Mouse (Mus musculus) stomach, postnatal 0 days (tissue): ENCODE data around the gene Creld1. TPM values are rescaled to one million over a fixed set of nuclear protein-coding genes. Genes with fewer than 3 reads are reported as not detected.

Experiments used
- ATAC-seq: fragments of 200-750 bp; cut with Nextera tagmentation; 2 replicates; pipeline ENCODE4 v1.8.0; 2017; ENCODE audit not compliant: low FRiP score, low TSS enrichment
- DNase-seq: peaks from one replicate; pipeline ENCODE4 v3.0.0-alpha.2; 2016; ENCODE audit warnings: low spot score
- H3K27ac ChIP-seq: fragments of 300-500 bp; sonication (generic); replicated peaks from 2 replicates; pipeline ENCODE4 v1.5.1; 2014; ENCODE audit warnings: mild to moderate bottlenecking, control low read depth
- H3K27me3 ChIP-seq: fragments of 300-500 bp; sonication (generic); 2 replicates; pipeline ENCODE4 v1.6.1; 2014; ENCODE audit warnings: low read length; ENCODE audit not compliant: control insufficient read depth, insufficient read depth
- H3K36me3 ChIP-seq: fragments of 300-500 bp; sonication (generic); 2 replicates; pipeline ENCODE4 v1.6.1; 2014; ENCODE audit warnings: low read length, mixed read lengths; ENCODE audit not compliant: control insufficient read depth, insufficient read depth
- H3K4me1 ChIP-seq: fragments of 300-500 bp; sonication (generic); replicated peaks from 2 replicates; pipeline ENCODE4 v1.6.1; 2014; ENCODE audit warnings: antibody characterized with exemption; ENCODE audit not compliant: control insufficient read depth, insufficient read depth
- H3K4me2 ChIP-seq: fragments of 300-500 bp; sonication (generic); replicated peaks from 2 replicates; pipeline ENCODE4 v1.6.1; 2014; ENCODE audit warnings: low read depth, mild to moderate bottlenecking, control low read depth, moderate library complexity
- H3K4me3 ChIP-seq: fragments of 300-500 bp; sonication (generic); 2 replicates; pipeline ENCODE4 v1.5.1; 2014; ENCODE audit warnings: low read depth, low read length, control low read depth
- H3K9ac ChIP-seq: fragments of 300-500 bp; sonication (generic); 2 replicates; pipeline ENCODE4 v1.6.1; 2014; ENCODE audit warnings: mild to moderate bottlenecking, low read length, control low read depth, mixed read lengths
- H3K9me3 ChIP-seq: fragments of 300-500 bp; sonication (generic); 2 replicates; pipeline ENCODE4 v1.6.1; 2016; ENCODE audit warnings: low read length; ENCODE audit not compliant: control insufficient read depth
- CTCF ChIP-seq: IDR thresholded peaks from 2 replicates; pipeline ENCODE4 v1.5.1; 2016; ENCODE audit warnings: antibody characterized with exemption, low read depth, mild to moderate bottlenecking, moderate library complexity
- EP300 ChIP-seq: optimal IDR thresholded peaks from 2 replicates; pipeline ENCODE3; 2016; ENCODE audit warnings: antibody characterized with exemption
- WGBS: fragments of 180-500 bp; shearing (Covaris S2); extraction: QIAGEN DNeasy Blood & Tissue Kit; methylation state at CpG from one replicate; pipeline ENCODE4 v1.1.7; 2014; 5-methylcytosine and 5-hydroxymethylcytosine counted together
- polyA plus RNA-seq: library from polyadenylated mRNA; unstranded; fragments of >200 nt; fragmentation: Nextera tagmentation; extraction: Ambion mirVana; gene quantifications from 2 replicates; pipeline ENCODE4 v1.2.1, GENCODE M21; 2015

Creld1 gene
- polyA plus RNA-seq, 1 experiment from 2014 or later: 11.1 TPM

- 20% methylated on average over 11 of the region's 12 CpGs for WGBS
- peak; percentile 79 for ATAC-seq
- Histone ChIP-seq H3K27ac (peak within 1 kb of the TSS; percentile 94), H3K36me3 (no peaks in the 10 kb centered on the region), H3K9me3 (no peaks in the 10 kb centered on the region), H3K4me3 (peak within 1 kb of the TSS; percentile 44), H3K27me3 (no peaks in the 10 kb centered on the region), H3K9ac (peak within 1 kb of the TSS; percentile 73), H3K4me1 (peaks cover 8% of the 10 kb centered on the region), H3K4me2 (peak within 1 kb of the TSS; percentile 74)
- no peak for TF ChIP-seq EP300
- no peak for TF ChIP-seq CTCF
- DNase-seq: peak; percentile 91
Observed at GRCm38 (mm10) chr6:113471297-113471936, 11.7 kb upstream of the Creld1 start, which contains the start of gene Il17rc. Gene Il17rc, plus strand, starts transcription at chr6:113471427.

- WGBS: 43% methylated on average over 10 of the region's 10 CpGs
- H3K9ac ChIP-seq: peak overlapping the region; percentile 73
- peak; percentile 58 for TF ChIP-seq CTCF
- no peak for TF ChIP-seq EP300
- no peaks in the 10 kb centered on the region for H3K27me3 ChIP-seq
- no peaks in the 10 kb centered on the region for H3K36me3 ChIP-seq
- H3K27ac ChIP-seq: peak overlapping the region; percentile 94
- ATAC-seq: peak; percentile 50
- peak overlapping the region; percentile 74 for H3K4me2 ChIP-seq
- DNase-seq: peak; percentile 69
- H3K4me3 ChIP-seq: peak overlapping the region; percentile 44
- peaks cover 8% of the 10 kb centered on the region for H3K4me1 ChIP-seq
- no peaks in the 10 kb centered on the region for H3K9me3 ChIP-seq
Observed at GRCm38 (mm10) chr6:113472061-113472460, 11.0 kb upstream of the Creld1 start.

- Histone ChIP-seq H3K27ac (no peak overlapping the region), H3K36me3 (no peaks in the 10 kb centered on the region), H3K9me3 (no peaks in the 10 kb centered on the region), H3K4me1 (peaks cover 8% of the 10 kb centered on the region), H3K27me3 (no peaks in the 10 kb centered on the region), H3K4me3 (no peak overlapping the region), H3K4me2 (no peak overlapping the region), H3K9ac (no peak overlapping the region)
- DNase-seq (no peak), ATAC-seq (no peak)
- TF ChIP-seq EP300 (no peak), CTCF (no peak)
- 43% methylated on average over 2 of the region's 2 CpGs for WGBS
Observed at GRCm38 (mm10) chr6:113473246-113473645, 9.9 kb upstream of the Creld1 start.

- peaks cover 8% of the 10 kb centered on the region for H3K4me1 ChIP-seq
- ATAC-seq (no peak), DNase-seq (no peak)
- no peak overlapping the region for H3K27ac ChIP-seq
- TF ChIP-seq EP300: no peak
- TF ChIP-seq CTCF: no peak
- H3K27me3 ChIP-seq: no peaks in the 10 kb centered on the region
- H3K36me3 ChIP-seq: no peaks in the 10 kb centered on the region
- no peak overlapping the region for H3K4me2 ChIP-seq
- H3K4me3 ChIP-seq: no peak overlapping the region
- no peaks in the 10 kb centered on the region for H3K9me3 ChIP-seq
- H3K9ac ChIP-seq: no peak overlapping the region
- WGBS: 86% methylated on average over 6 of the region's 6 CpGs
Observed at GRCm38 (mm10) chr6:113473715-113474114, 9.4 kb upstream of the Creld1 start.

GRCm38 (mm10) chr6:113477353-113477752 is 5.7 kb upstream of the Creld1 start:
- H3K4me3 ChIP-seq: no peak overlapping the region
- ATAC-seq: no peak
- no peak for TF ChIP-seq EP300
- no peak for TF ChIP-seq CTCF
- H3K4me2 ChIP-seq: no peak overlapping the region
- no peaks in the 10 kb centered on the region for H3K27me3 ChIP-seq
- peaks cover 3% of the 10 kb centered on the region for H3K4me1 ChIP-seq
- DNase-seq: no peak
- no peak overlapping the region for H3K9ac ChIP-seq
- no peaks in the 10 kb centered on the region for H3K36me3 ChIP-seq
- WGBS: 17% methylated on average over 7 of the region's 7 CpGs
- H3K27ac ChIP-seq: no peak overlapping the region
- no peaks in the 10 kb centered on the region for H3K9me3 ChIP-seq

GRCm38 (mm10) chr6:113478906-113479305 is 4.2 kb upstream of the Creld1 start:
- WGBS: 82% methylated on average over 10 of the region's 10 CpGs
- H3K27ac ChIP-seq: no peak overlapping the region; the same call in 1 of the 2 replicates
- no peaks in the 10 kb centered on the region for H3K36me3 ChIP-seq
- ATAC-seq (no peak), DNase-seq (no peak)
- no peaks in the 10 kb centered on the region for H3K27me3 ChIP-seq
- H3K4me3 ChIP-seq: no peak overlapping the region
- 0 out of 2 replicates have a peak, but pooled peaks cover 2% of the 10 kb centered on the region for H3K4me1 ChIP-seq
- no peaks in the 10 kb centered on the region for H3K9me3 ChIP-seq
- no peak overlapping the region for H3K9ac ChIP-seq
- H3K4me2 ChIP-seq: no peak overlapping the region
- TF ChIP-seq CTCF (no peak), EP300 (no peak)
